Mouse (Mus musculus): Measurements from ENCODE around the gene Fam131a.
"Not testable (repeated sequence)": the region's sequence is repeated elsewhere in the genome, so short reads cannot be mapped to it uniquely, and the experiment has no call there.

Fam131a gene

GRCm38 (mm10) chr16:20693111-20693701, at the start of gene Fam131a:
Fam131a (plus strand) TSS chr16:20693241.
- DNase-seq (ENCODE audit: low read depth, low spot score): no peak

GRCm38 (mm10) chr16:20643911-20644310, 49.1 kb upstream of the Fam131a start:
- DNase-seq (ENCODE audit: low read depth, low spot score): no peak

GRCm38 (mm10) chr16:20651076-20651946, 41.7 kb upstream of the Fam131a start, which contains the start of gene Psmd2:
Psmd2 (plus strand) TSS chr16:20651652.
- DNase-seq (ENCODE audit: low read depth, low spot score): peak; percentile 94

DNA sequence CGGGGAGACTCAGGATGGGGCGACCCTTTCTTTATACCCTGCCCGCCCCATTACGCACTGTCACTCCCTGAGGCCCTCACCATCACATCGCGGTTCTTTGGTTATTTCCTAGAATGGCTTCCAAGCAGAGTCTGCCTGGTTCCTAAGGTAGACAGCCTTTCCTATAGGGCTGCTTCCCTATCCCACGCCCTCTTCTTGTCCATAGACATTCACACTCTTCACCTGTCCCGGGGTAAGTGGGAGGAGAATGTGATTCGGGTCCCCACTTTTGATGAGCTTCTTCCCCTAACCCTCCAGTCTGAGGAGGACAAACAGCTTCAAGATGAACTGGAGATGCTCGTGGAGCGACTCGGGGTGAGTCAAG, 41.1 kb upstream of the Fam131a start:
- no peak for DNase-seq (ENCODE audit: low read depth, low spot score)

DNA sequence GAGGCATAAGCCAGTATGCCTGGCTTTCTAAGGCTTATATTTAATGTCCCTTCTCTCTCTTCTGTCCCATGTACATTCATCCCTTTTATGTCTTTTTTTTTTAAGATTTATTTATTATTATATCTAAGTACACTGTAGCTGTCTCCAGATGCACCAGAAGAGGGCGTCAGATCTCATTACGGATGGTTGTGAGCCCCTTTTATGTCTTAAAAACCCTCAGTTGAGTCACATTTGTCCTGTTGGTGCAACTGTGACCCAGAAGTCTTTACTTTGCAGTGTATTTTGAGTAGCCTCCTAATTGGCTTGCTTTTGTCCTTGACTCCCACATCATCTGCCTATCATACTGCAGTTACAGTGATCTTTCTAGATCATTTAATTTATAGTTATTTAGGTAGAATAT, 39.7 kb upstream of the Fam131a start:
- no peak for DNase-seq (ENCODE audit: low read depth, low spot score)

- DNase-seq (ENCODE audit: low read depth, low spot score): no peak
Observed at GRCm38 (mm10) chr16:20657661-20658060, 35.4 kb upstream of the Fam131a start.

GRCm38 (mm10) chr16:20668013-20668412, 25.0 kb upstream of the Fam131a start, which contains the start of gene Eif4g1:
Eif4g1 (plus strand) TSS chr16:20668313.
- not testable (repeated sequence) for DNase-seq (ENCODE audit: low read depth, low spot score)

- no peak for DNase-seq (ENCODE audit: low read depth, low spot score)
Observed at GRCm38 (mm10) chr16:20670291-20670690, 22.8 kb upstream of the Fam131a start.

DNA sequence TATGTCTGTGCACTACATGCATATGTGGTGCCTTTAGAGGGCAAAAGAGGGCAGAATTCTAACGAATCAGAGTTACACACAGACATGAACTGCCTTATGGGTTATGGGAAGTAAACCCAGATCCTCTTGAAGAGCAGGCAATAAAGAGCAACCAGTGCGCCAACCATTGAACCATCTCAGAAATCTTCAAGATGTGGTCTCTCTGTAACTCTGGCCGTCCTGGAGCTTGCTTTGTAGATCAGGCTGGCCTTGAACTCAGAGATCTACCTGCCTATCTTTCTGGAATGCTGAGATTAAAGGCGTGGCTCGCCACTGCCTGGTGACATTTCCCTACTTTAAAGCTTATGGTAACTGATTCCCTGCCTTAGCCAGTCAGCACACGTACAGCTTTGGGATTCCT, 21.2 kb upstream of the Fam131a start:
- DNase-seq (ENCODE audit: low read depth, low spot score): peak; percentile 77

DNA sequence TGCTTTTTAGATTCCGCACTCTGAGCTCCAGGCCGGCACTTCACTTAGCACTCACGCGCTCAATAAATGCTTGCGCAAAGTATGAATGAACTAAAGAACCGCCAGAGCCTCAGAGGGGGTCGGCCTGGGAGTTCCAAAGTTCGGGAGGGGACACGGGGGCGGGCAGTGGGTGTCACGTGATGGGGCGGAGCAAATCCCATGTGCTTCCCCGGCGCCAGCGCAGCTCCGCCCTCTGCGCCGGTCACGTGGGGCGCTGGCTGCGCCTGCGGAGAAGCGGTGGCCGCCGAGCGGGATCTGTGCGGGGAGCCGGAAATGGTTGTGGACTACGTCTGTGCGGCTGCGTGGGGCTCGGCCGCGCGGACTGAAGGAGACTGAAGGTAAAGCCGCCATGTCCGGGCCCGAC, 20.5 kb upstream of the Fam131a start:
- DNase-seq (ENCODE audit: low read depth, low spot score): peak; percentile 97

- DNase-seq (ENCODE audit: low read depth, low spot score): peak; percentile 34
Observed at GRCm38 (mm10) chr16:20672965-20673705, 19.9 kb upstream of the Fam131a start.

DNA sequence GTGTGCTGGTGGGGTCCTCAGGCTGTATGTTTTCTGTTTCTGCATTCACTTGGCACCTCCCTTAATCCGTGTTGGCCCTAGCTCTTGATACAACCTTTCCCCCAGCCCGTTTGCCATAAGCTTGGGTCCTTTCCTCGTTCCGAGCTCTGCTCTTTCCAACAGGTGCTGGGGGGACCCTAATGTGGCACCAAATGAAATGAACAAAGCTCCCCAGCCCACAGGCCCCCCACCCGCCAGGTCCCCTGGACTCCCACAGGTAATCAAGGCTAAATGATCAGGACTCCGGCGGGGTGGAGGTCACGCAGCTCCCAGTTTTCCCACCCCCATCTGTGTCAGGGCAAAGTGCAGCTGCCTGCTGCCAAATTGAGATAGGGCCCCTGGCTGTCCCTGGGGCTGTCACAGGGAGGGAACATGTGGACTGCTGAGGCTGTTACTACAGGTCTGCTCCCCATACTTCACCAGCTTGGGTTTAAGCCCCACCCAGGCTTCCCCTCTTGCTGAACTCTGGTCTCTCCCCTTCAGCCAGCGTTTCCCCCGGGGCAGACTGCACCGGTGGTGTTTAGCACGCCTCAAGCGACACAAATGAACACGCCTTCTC, 19.2 kb upstream of the Fam131a start:
- peak; percentile 59 for DNase-seq (ENCODE audit: low read depth, low spot score)

GRCm38 (mm10) chr16:20675213-20675612, 17.8 kb upstream of the Fam131a start:
- DNase-seq (ENCODE audit: low read depth, low spot score): no peak

- DNase-seq (ENCODE audit: low read depth, low spot score): no peak
Observed at GRCm38 (mm10) chr16:20676702-20677101, 16.3 kb upstream of the Fam131a start.

DNA sequence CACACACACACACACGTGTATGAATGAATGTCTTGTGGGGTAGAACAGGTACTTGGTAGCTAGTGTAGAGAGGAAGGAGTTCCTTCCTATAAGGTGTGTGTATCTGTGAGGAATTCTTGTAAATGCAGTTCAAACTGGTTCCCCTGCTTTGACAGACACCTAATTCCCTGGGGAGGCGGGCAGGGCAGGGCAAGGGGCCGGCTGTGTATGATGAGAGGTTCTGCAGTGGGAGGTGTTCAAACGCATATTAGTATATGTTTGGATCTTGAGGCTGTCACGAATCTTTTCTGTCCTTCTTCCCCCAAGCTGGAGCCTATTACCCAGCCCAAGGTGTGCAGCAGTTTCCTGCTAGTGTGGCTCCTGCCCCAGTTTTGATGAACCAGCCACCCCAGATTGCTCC, 15.7 kb upstream of the Fam131a start:
- no peak for DNase-seq (ENCODE audit: low read depth, low spot score)

- DNase-seq (ENCODE audit: low read depth, low spot score): no peak
Observed at GRCm38 (mm10) chr16:20677974-20678675, 14.9 kb upstream of the Fam131a start.

- no peak for DNase-seq (ENCODE audit: low read depth, low spot score)
Observed at GRCm38 (mm10) chr16:20690774-20691173, 2.3 kb upstream of the Fam131a start.

- DNase-seq (ENCODE audit: low read depth, low spot score): no peak
Observed at GRCm38 (mm10) chr16:20691617-20692016, 1.4 kb upstream of the Fam131a start.

DNA sequence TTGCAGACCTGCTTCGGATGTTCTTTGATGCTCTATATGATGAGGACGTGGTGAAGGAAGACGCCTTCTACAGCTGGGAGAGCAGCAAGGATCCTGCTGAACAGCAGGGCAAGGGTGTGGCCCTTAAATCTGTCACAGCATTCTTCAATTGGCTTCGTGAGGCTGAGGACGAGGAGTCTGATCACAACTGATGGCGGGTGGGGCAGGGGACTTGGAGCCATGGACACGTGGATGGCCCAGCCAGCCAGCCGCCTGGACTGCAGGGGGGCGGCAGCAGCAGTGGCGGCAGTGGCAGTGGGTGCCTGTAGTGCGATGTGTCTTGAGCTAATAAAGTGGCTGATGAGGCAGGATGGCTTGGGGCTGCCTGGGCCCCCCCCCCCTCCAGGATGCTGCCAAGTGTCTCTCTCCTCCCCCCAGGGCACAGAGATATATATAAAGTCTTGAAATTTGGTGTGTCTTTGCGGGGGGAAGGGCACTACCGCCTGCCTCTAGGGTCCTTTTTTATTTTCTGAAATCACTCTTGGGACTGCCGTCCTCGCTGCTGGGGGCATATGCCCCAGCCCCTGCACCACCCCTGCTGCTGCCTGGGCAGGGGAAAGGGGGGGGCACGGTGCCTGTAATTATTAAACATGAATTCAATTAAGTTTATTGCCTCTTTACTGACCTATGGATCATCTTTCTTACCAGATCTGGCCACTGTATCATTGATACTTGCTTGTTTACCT, 638 bp upstream of the Fam131a start:
- DNase-seq (ENCODE audit: low read depth, low spot score): no peak

DNA sequence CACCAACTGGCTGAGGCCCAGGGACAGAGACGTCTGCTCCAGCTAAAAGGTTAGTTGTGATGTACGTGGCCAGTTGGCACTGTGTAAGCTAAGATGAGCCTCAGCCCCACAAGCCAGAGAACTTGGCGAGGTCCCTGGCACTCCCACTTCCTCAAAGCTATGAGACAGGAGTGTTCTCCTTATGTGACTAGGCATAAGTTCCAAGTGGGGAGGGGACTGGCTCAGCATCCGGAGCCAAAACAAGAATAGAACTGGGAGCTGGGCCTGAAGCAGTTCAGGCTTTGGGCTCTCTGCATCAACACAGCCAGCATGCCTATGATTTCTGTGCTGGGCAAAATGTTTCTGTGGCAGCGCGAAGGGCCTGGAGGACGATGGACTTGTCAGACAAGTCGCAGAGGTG, 1.7 kb downstream of the Fam131a start:
- DNase-seq (ENCODE audit: low read depth, low spot score): no peak

Measured in A20 (cell line).